Mouse (Mus musculus) B cell, adult 62 days (primary cell): ENCODE data around the gene S100a1. TPM values are rescaled to one million over a fixed set of nuclear protein-coding genes. Genes with fewer than 3 reads are reported as not detected.

Experiments used
- total RNA-seq: library from RNA; stranded (reverse); gene quantifications from 4 replicates; pipeline ENCODE4 v1.2.4, GENCODE M21; 2023

S100a1 gene
- 0.95 to 1.3 TPM in 2 of 4 replicates, not detected in the others for total RNA-seq

GRCm38 (mm10) chr3:90513796-90514590 is at the start of gene S100a1, which contains the start of gene S100a13:
TSS of gene S100a1 (minus strand) at chr3:90514392.
TSS of gene S100a13 (plus strand) at chr3:90514435.

DNA sequence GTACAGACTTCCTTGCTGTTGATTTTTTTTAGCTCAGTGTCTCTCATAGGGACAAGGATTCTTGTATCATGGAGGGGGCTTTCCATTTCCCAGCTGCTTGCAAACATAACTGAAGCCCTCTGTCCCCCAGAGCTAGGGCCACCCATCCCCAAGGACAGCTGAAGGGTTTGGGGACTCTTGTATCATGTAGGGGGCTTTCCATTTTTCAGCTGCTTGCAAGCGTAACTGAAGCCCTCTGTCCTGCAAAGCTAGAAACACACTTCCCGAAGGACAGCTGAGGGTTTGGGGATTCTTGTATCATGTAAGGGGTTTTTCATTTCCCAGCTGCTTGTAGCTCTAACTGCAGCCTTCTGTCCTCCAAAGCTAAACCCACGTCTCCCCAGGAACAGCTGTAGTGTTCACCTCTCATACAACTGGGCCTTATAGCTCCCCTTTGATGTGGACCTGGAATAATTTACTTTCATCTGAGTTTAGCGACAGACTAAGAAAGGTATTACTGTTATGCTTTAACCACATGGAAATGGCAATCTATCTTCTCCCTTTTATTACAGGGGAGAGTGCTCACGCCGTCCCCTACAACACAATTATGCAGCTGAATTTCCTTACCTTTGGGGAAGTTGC is 45.9 kb upstream of the S100a1 start, which contains the start of gene S100a3:
Gene S100a3 (plus strand): TSS at position 571 of the 621 bp plus-strand sequence.

GRCm38 (mm10) chr3:90537141-90537904 is 23.1 kb upstream of the S100a1 start, which contains the start of gene S100a16:
TSS of gene S100a16 (plus strand) at chr3:90537254.

GRCm38 (mm10) chr3:90526580-90526979 is 12.4 kb upstream of the S100a1 start, which contains the start of gene S100a14:
TSS of gene S100a14 (plus strand) at chr3:90526856.

GRCm38 (mm10) chr3:90508950-90509746 is 5.0 kb downstream of the S100a1 start, which contains the start of gene Chtop:
TSS of gene Chtop (minus strand) at chr3:90509498.

DNA sequence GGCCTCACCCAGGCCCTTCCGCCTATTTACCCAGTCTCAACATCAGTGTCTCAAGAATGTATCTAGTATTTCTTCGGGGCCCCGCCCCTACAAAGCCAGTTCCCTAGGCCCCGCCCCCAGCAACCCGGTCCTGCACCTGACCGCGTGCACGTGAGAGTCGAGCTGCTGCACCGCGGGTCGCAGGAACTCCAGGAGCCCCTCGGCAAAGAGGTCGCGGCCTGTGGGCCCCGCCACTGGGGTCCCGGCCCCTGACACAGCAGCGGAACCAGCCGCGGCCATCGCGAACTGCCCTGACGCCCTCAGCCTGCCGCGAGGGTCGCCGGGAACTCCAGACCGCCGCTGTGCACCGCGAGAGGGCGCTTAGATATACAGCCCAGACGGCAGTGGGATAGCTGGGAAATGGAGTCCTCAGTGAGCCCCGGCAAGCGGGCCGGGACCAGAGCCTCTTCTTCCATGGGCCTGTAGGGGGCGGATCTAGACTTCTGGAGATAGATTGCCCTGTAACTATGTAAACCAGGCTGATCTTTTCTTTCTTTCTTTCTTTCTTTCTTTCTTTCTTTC is 23.4 kb downstream of the S100a1 start, which contains the start of gene Snapin:
Gene Snapin (minus strand): TSS at position 338 of the 561 bp plus-strand sequence.

GRCm38 (mm10) chr3:90475831-90476611 is 38.2 kb downstream of the S100a1 start, which contains the start of gene Ilf2:
TSS of gene Ilf2 (plus strand) at chr3:90476126.

DNA sequence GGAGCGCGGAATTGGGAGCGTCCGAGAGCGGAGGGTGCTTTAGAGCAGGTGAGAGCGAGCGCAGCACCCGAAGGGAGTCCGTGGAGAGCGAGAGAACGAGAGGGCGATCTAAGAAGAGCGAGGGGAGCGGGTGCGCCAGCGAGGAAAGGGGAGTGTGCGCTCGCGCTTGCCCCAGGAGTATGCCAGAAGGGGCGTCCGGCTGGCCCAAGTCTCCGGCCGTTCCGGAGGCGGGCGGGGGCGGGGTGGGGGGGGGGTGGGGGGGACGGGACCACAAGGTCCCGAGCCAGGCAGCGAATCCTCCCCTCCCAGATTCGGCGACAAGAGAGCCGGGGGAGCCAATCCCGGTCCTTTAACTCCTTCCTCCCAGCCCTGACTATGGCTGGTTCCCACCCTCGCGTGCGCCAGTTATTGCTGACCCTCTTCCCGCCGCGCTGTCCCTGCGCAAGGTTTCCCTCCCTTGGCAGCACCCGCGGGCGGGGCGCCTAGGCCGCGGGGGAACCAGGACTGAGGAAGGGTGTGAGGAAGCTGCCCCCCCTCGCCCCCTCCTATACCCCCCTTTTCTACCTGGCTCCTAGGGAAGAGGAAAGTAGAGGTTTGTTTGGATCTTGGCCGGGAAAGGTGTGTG is 48.4 kb downstream of the S100a1 start, which contains the start of gene Npr1:
Gene Npr1 (minus strand): TSS at position 181 of the 625 bp plus-strand sequence.

Other genes with a start within 250 kb of the S100a1 start
- gene Dennd4b, start 249.2 kb downstream of the S100a1 start, total RNA-seq: 174 to 184 TPM (median 178 TPM) in 4 replicates
- 124 to 137 TPM (median 130 TPM) in 4 replicates for gene Gatad2b, start 221.2 kb downstream of the S100a1 start, total RNA-seq
- gene Slc27a3, start 124.5 kb downstream of the S100a1 start, total RNA-seq: 0.91 to 1.4 TPM (median 1.1 TPM) in 4 replicates
- 50.2 to 54.0 TPM (median 52.5 TPM) in 4 replicates for gene Ints3, start 80.8 kb downstream of the S100a1 start, total RNA-seq
- not detected in 4 replicates for gene Npr1, start 48.5 kb downstream of the S100a1 start, total RNA-seq
- gene Ilf2, start 38.3 kb downstream of the S100a1 start, total RNA-seq: 92.2 to 99.3 TPM (median 93.2 TPM) in 4 replicates
- gene Snapin, start 23.4 kb downstream of the S100a1 start, total RNA-seq: 56.1 to 60.1 TPM (median 57.1 TPM) in 4 replicates
- gene Chtop, start 4.9 kb downstream of the S100a1 start, total RNA-seq: 193 to 200 TPM (median 196 TPM) in 4 replicates
- gene S100a13, start within 50 bp of the S100a1 start, total RNA-seq: 14.6 to 23.9 TPM (median 17.6 TPM) in 4 replicates
- 0.44 TPM in 1 of 4 replicates, not detected in the others for gene S100a14, start 12.5 kb upstream of the S100a1 start, total RNA-seq
- not detected in 4 replicates for gene S100a16, start 22.9 kb upstream of the S100a1 start, total RNA-seq
- gene S100a3, start 46.2 kb upstream of the S100a1 start, total RNA-seq: 2.2 TPM in 1 of 4 replicates, not detected in the others
- not detected in 4 replicates for gene S100a2, start 75.9 kb upstream of the S100a1 start, total RNA-seq
- gene Gm42674, start 87.5 kb upstream of the S100a1 start, total RNA-seq: not detected in 4 replicates
- gene S100a4, start 89.4 kb upstream of the S100a1 start, total RNA-seq: 48.5 to 75.1 TPM (median 62.5 TPM) in 4 replicates
- 3.9 to 4.7 TPM (median 4.0 TPM) in 3 of 4 replicates, not detected in the other for gene S100a5, start 94.1 kb upstream of the S100a1 start, total RNA-seq
- 71.2 to 102 TPM (median 82.5 TPM) in 4 replicates for gene S100a6, start 98.5 kb upstream of the S100a1 start, total RNA-seq
- gene S100a7a, start 139.6 kb upstream of the S100a1 start, total RNA-seq: 0.46 TPM in 1 of 4 replicates, not detected in the others
- 5.7 to 11.2 TPM (median 8.4 TPM) in 4 replicates for gene S100a8, start 154.6 kb upstream of the S100a1 start, total RNA-seq
- gene S100a9, start 181.3 kb upstream of the S100a1 start, total RNA-seq: 9.1 to 13.0 TPM (median 10.7 TPM) in 4 replicates
- not detected in 4 replicates for gene Pglyrp4, start 212.5 kb upstream of the S100a1 start, total RNA-seq